Mouse (Mus musculus): Measurements from ENCODE around the gene Crtam. TPM values are rescaled to one million over a fixed set of nuclear protein-coding genes. Genes with fewer than 3 reads are reported as not detected.
A peak's percentile ranks its signal among the peaks of the same experiment; 100 is the strongest.

Gene Crtam
- total and polyA plus RNA-seq, 2 experiments, result not detected

DNA sequence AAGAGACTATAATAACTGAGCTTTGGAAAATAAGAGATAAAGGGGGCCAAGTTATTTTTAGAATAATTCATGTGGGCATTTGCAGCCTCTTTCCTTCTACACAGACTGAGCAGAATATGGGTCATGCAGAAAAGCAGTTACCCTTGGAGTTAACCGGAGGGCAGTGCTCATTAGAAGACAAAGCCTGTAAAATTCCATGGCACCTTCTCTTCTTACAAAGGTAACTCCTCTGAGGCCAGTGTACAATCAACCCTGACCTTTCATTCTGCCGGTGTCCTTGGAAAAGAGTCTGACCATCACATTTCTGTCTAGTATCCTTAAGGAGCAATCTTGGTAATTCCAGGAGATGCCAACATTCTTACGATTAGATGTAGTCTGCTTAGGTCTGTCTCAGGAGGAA lies 37.0 kb upstream of the Crtam start:
- WGBS, result 87% methylated on average over 3 of the region's 3 CpGs
- H3K36me3 ChIP-seq (ENCODE audit: control insufficient read depth, insufficient read depth, low read length), result no peaks in the 10 kb centered on the region
- no peak overlapping the region for H3K9ac ChIP-seq (ENCODE audit: low read depth, low read length)
- no peaks in the 10 kb centered on the region for H3K79me2 ChIP-seq (ENCODE audit: control insufficient read depth, insufficient read depth, low read length)
- H3K27ac ChIP-seq (replicated peaks; ENCODE audit: insufficient read depth, low read depth, low read length), result no peak overlapping the region
- no peaks in the 10 kb centered on the region for H3K4me1 ChIP-seq (ENCODE audit: control insufficient read depth, insufficient read depth, low read length)
- TF ChIP-seq POLR2A (IDR thresholded peaks at IDR 0.05; ENCODE audit: extremely low read depth, insufficient read depth, low read length) (no peak), CTCF (IDR thresholded peaks at IDR 0.05; ENCODE audit: low read depth, low read length) (no peak)
- no peak overlapping the region for H3K4me3 ChIP-seq (ENCODE audit: insufficient read depth, low read depth, low read length)
- no peaks in the 10 kb centered on the region for H3K27me3 ChIP-seq (ENCODE audit: control insufficient read depth, insufficient read depth, low read length)
- DNase-seq (ENCODE audit: extremely low read depth, low read depth, low spot score), result no peak

DNA sequence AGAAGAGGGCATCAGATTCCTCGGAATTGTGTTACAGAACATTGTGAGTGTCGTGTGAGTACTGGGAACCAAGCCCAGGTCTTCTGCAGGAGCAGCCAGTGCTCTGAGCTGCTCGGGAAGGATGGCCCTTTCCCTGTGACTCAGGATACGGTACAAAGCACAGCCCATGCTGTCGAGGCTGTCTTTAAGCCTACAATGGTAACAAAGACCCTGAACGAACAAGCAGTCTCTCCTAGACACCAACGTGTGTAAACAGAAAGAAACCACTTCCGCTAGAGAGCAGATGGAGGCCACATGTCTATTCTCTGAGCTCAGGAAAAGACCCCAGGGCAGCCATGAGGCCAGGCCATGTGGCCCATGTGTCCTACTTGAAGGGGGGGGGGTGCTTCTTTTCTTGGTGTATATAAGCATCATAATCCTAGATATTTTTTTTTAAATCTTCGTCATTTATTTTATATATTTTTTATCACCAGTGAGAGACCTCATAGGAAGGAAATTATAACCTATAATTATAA lies 33.8 kb upstream of the Crtam start:
- Histone ChIP-seq H3K36me3 (ENCODE audit: control insufficient read depth, insufficient read depth, low read length) (no peaks in the 10 kb centered on the region), H3K27me3 (ENCODE audit: control insufficient read depth, insufficient read depth, low read length) (no peaks in the 10 kb centered on the region), H3K4me3 (ENCODE audit: insufficient read depth, low read depth, low read length) (no peak overlapping the region), H3K4me1 (ENCODE audit: control insufficient read depth, insufficient read depth, low read length) (no peaks in the 10 kb centered on the region), H3K27ac (replicated peaks; ENCODE audit: insufficient read depth, low read depth, low read length) (no peak overlapping the region), H3K9ac (ENCODE audit: low read depth, low read length) (no peak overlapping the region), H3K79me2 (ENCODE audit: control insufficient read depth, insufficient read depth, low read length) (no peaks in the 10 kb centered on the region)
- DNase-seq (ENCODE audit: extremely low read depth, low read depth, low spot score), result no peak
- 78% methylated on average over 9 of the region's 9 CpGs for WGBS
- no peak for TF ChIP-seq CTCF (IDR thresholded peaks at IDR 0.05; ENCODE audit: low read depth, low read length)
- TF ChIP-seq POLR2A (IDR thresholded peaks at IDR 0.05; ENCODE audit: extremely low read depth, insufficient read depth, low read length), result no peak

DNA sequence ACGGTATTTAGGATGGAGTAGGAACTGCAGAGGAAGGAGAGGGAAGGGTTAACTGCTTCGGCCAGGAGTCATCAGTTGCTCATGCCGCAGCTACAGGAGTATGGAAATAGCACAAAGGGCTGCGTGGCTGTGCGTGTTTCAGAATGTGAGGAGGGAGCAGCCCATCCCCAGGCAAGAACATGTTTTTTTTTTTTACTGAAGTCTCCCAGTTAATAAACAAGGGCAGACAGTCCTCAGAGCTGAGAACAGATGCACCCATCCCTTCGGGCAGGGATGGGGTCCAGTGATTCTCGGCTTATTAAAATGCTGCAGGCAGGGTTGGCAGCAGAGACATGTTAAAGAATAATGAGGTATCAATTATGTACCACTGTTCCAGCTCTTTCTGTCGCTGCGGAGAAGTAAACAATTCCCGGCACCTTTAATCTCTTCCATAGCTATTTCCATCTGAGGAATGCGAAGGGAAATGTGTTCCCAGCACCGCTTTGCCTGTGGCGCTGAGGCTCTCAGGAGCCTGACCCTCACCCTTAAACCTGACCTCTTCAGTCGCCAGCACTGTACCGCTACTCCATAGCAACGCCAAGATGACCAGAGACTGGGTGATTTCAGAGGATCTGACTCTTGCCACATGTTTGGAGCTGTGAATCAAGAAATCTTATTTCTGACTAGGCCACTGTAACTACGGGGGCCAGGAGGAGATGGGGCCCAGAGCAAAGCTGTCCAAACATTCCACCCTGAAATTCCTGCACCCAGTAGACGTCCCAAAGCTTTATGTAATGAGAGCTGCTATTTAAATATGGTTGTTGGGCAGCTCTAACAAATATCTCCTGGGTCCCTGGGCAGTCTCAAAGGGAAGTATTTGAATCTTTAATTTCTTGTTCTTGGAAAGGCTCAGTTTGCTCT lies 27.4 kb upstream of the Crtam start:
- WGBS, result 60% methylated on average over 18 of the region's 18 CpGs
- Histone ChIP-seq H3K4me3 (ENCODE audit: insufficient read depth, low read depth, low read length) (no peak overlapping the region), H3K27ac (replicated peaks; ENCODE audit: insufficient read depth, low read depth, low read length) (no peak overlapping the region), H3K79me2 (ENCODE audit: control insufficient read depth, insufficient read depth, low read length) (no peaks in the 10 kb centered on the region), H3K4me1 (ENCODE audit: control insufficient read depth, insufficient read depth, low read length) (no peaks in the 10 kb centered on the region), H3K36me3 (ENCODE audit: control insufficient read depth, insufficient read depth, low read length) (no peaks in the 10 kb centered on the region), H3K9ac (ENCODE audit: low read depth, low read length) (no peak overlapping the region), H3K27me3 (ENCODE audit: control insufficient read depth, insufficient read depth, low read length) (no peaks in the 10 kb centered on the region)
- DNase-seq (ENCODE audit: extremely low read depth, low read depth, low spot score), result no peak
- no peak for TF ChIP-seq POLR2A (IDR thresholded peaks at IDR 0.05; ENCODE audit: extremely low read depth, insufficient read depth, low read length)
- TF ChIP-seq CTCF (IDR thresholded peaks at IDR 0.05; ENCODE audit: low read depth, low read length), result no peak

DNA sequence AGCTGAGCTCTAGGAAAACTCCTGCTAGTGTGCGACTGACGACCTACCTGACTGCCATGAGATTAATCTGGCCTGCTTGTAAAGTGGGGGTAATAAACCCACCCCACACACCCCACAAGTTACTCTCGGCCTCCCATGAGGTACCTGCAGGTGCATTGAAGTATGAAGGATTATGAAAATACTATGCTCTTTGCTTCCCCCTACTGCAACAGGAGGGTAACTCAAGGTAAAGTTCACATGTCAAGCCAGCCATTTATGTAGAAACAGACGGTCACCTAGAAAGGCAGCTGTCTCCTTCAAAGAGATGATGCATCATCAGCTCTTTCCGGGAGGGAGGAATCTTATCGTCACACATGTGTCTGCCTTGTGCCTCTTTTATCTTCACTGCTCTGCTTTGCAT lies 25.4 kb upstream of the Crtam start:
- 77% methylated on average over 6 of the region's 6 CpGs for WGBS
- H3K4me1 ChIP-seq (ENCODE audit: control insufficient read depth, insufficient read depth, low read length), result no peaks in the 10 kb centered on the region
- no peaks in the 10 kb centered on the region for H3K27me3 ChIP-seq (ENCODE audit: control insufficient read depth, insufficient read depth, low read length)
- no peak overlapping the region for H3K9ac ChIP-seq (ENCODE audit: low read depth, low read length)
- DNase-seq (ENCODE audit: extremely low read depth, low read depth, low spot score), result no peak
- no peak for TF ChIP-seq POLR2A (IDR thresholded peaks at IDR 0.05; ENCODE audit: extremely low read depth, insufficient read depth, low read length)
- no peak for TF ChIP-seq CTCF (IDR thresholded peaks at IDR 0.05; ENCODE audit: low read depth, low read length)
- H3K27ac ChIP-seq (replicated peaks; ENCODE audit: insufficient read depth, low read depth, low read length), result no peak overlapping the region
- no peak overlapping the region for H3K4me3 ChIP-seq (ENCODE audit: insufficient read depth, low read depth, low read length)
- H3K36me3 ChIP-seq (ENCODE audit: control insufficient read depth, insufficient read depth, low read length), result no peaks in the 10 kb centered on the region
- no peaks in the 10 kb centered on the region for H3K79me2 ChIP-seq (ENCODE audit: control insufficient read depth, insufficient read depth, low read length)

DNA sequence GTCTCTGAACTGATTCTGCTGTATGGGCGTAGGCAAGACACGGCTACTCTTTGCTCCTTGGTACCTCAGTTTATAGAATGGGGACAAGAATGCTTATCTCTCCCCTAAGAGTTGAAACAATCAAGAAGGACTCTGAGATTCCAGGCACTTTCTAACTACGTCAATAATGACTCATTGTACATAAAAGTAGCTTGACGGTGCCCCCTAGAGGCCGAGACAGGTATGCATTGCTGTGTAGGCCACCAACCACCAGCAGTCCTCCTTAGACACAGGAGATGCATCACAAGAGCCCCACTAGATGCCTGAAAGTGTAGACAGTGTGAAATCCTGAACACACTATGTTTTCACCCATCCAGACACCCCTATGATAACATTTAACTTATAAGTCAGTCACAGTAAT lies 24.0 kb upstream of the Crtam start:
- 44% methylated on average over 5 of the region's 5 CpGs for WGBS
- no peak overlapping the region for H3K9ac ChIP-seq (ENCODE audit: low read depth, low read length)
- DNase-seq (ENCODE audit: extremely low read depth, low read depth, low spot score), result peak; percentile 14
- no peaks in the 10 kb centered on the region for H3K27me3 ChIP-seq (ENCODE audit: control insufficient read depth, insufficient read depth, low read length)
- H3K36me3 ChIP-seq (ENCODE audit: control insufficient read depth, insufficient read depth, low read length), result no peaks in the 10 kb centered on the region
- no peak overlapping the region for H3K27ac ChIP-seq (replicated peaks; ENCODE audit: insufficient read depth, low read depth, low read length)
- no peaks in the 10 kb centered on the region for H3K4me1 ChIP-seq (ENCODE audit: control insufficient read depth, insufficient read depth, low read length)
- no peak overlapping the region for H3K4me3 ChIP-seq (ENCODE audit: insufficient read depth, low read depth, low read length)
- TF ChIP-seq CTCF (IDR thresholded peaks at IDR 0.05; ENCODE audit: low read depth, low read length), result peak; percentile 69
- no peak for TF ChIP-seq POLR2A (IDR thresholded peaks at IDR 0.05; ENCODE audit: extremely low read depth, insufficient read depth, low read length)
- no peaks in the 10 kb centered on the region for H3K79me2 ChIP-seq (ENCODE audit: control insufficient read depth, insufficient read depth, low read length)

DNA sequence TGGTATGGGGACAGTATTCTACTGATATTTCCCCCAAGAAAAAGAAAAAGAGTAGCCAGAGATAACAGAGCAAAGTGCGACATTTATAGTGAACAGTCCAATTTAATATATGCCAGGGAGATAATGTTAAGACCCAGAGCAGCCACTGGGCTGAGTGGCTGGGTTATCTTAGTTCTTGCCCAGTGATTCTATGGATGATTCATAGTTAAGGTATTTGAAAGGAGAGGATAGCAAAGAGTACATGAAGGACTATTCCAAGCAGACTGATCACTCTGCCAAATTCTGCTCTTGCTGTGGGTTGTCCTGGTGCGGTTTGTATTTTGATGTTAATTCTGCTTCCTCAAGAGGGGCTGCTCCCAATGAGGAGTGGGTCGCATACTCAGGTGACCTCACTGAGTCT lies 17.3 kb upstream of the Crtam start:
- Histone ChIP-seq H3K27me3 (ENCODE audit: control insufficient read depth, insufficient read depth, low read length) (no peaks in the 10 kb centered on the region), H3K27ac (replicated peaks; ENCODE audit: insufficient read depth, low read depth, low read length) (no peak overlapping the region), H3K79me2 (ENCODE audit: control insufficient read depth, insufficient read depth, low read length) (no peaks in the 10 kb centered on the region), H3K9ac (ENCODE audit: low read depth, low read length) (no peak overlapping the region), H3K4me1 (ENCODE audit: control insufficient read depth, insufficient read depth, low read length) (no peaks in the 10 kb centered on the region), H3K4me3 (ENCODE audit: insufficient read depth, low read depth, low read length) (no peak overlapping the region), H3K36me3 (ENCODE audit: control insufficient read depth, insufficient read depth, low read length) (no peaks in the 10 kb centered on the region)
- no peak for TF ChIP-seq POLR2A (IDR thresholded peaks at IDR 0.05; ENCODE audit: extremely low read depth, insufficient read depth, low read length)
- TF ChIP-seq CTCF (IDR thresholded peaks at IDR 0.05; ENCODE audit: low read depth, low read length), result no peak
- no peak for DNase-seq (ENCODE audit: extremely low read depth, low read depth, low spot score)
- WGBS, result 86% methylated on average over 3 of the region's 3 CpGs
